Mouse (Mus musculus): Measurements from ENCODE around the gene Serpinc1.

GRCm38 (mm10) chr1:160968643-160969042, 9.7 kb upstream of the Serpinc1 start:
- TF ChIP-seq CTCF (IDR thresholded peaks at IDR 0.05; ENCODE audit: borderline replicate concordance, control insufficient read depth, extremely low read depth, insufficient read depth, low read length, poor library complexity) (no peak), POLR2A (IDR thresholded peaks at IDR 0.05; ENCODE audit: control insufficient read depth, extremely low read depth, insufficient read depth, low read length, poor library complexity) (no peak)

Data from thymus, adult 2 months (tissue).